In genomic region chr10:68388138-68388537, GRCm38 (mm10) we compare ENCODE assay signal across 22 mouse cellular contexts.
"Had no signal": no experiment of that assay in that cellular context is flagged by ENCODE, and none has a peak within 500 bp of the region (broad histone marks: within the 10 kb centered on the region; RNA-seq: fewer than 3 reads in every experiment).

No protein-coding gene starts in this region.

- H3K4me2 ChIP-seq: limb, embryonic 12.5 days; limb, embryonic 15.5 days; liver, embryonic 12.5 days; liver, embryonic 15.5 days; lung, embryonic 15.5 days; midbrain, embryonic 13.5 days; neural tube, embryonic 13.5 days had no signal

- H3K36me3 ChIP-seq: limb, embryonic 12.5 days; limb, embryonic 15.5 days; liver, embryonic 12.5 days; liver, embryonic 15.5 days; lung, embryonic 15.5 days; midbrain, embryonic 10.5 days; midbrain, embryonic 13.5 days; neural tube, embryonic 13.5 days had no signal

- H3K4me3 ChIP-seq: left cerebral cortex, adult 2 months; limb, embryonic 12.5 days; limb, embryonic 15.5 days; liver, embryonic 12.5 days; liver, embryonic 15.5 days; lung, embryonic 15.5 days; megakaryocyte, embryonic 14.5 days; midbrain, embryonic 10.5 days; midbrain, embryonic 13.5 days; myocyte; neural tube, embryonic 13.5 days had no signal

- ATAC-seq: liver, embryonic 12.5 days; midbrain, embryonic 13.5 days; midbrain, embryonic 16.5 days had no signal

- H3K9me3 ChIP-seq: limb, embryonic 15.5 days; liver, embryonic 15.5 days; lung, embryonic 15.5 days; midbrain, embryonic 10.5 days; midbrain, embryonic 13.5 days; neural tube, embryonic 13.5 days had no signal

- DNase-seq: kidney, adult 2 months; kidney, postnatal 25 days; layer of hippocampus, postnatal 36 days; left cerebral cortex, postnatal 4 days; lung, adult 18-20 months; lung, postnatal 10 days; lung, postnatal 36 days; retina, postnatal 1 day; thymus, postnatal 25 days had no signal

- H3K27ac ChIP-seq: kidney, postnatal 0 days; left cerebral cortex, adult 2 months; limb, embryonic 12.5 days; limb, embryonic 15.5 days; liver, embryonic 12.5 days; liver, embryonic 15.5 days; lung, embryonic 15.5 days; midbrain, embryonic 10.5 days; midbrain, embryonic 13.5 days; neural tube, embryonic 13.5 days had no signal

- H3K4me1 ChIP-seq: limb, embryonic 12.5 days; limb, embryonic 15.5 days; liver, embryonic 12.5 days; liver, embryonic 15.5 days; lung, embryonic 15.5 days; midbrain, embryonic 10.5 days; midbrain, embryonic 13.5 days; neural tube, embryonic 13.5 days had no signal

- H3K9ac ChIP-seq: limb, embryonic 12.5 days; limb, embryonic 15.5 days; liver, embryonic 12.5 days; liver, embryonic 15.5 days; lung, embryonic 15.5 days; midbrain, embryonic 13.5 days; neural tube, embryonic 13.5 days had no signal

- H3K27me3 ChIP-seq: limb, embryonic 12.5 days; limb, embryonic 15.5 days; liver, embryonic 12.5 days; liver, embryonic 15.5 days; lung, embryonic 15.5 days; megakaryocyte, embryonic 14.5 days; midbrain, embryonic 13.5 days; neural tube, embryonic 13.5 days had no signal
